Mouse (Mus musculus) limb, embryonic 14.5 days (tissue): ENCODE data around the gene Vwa5b1. TPM values are rescaled to one million over a fixed set of nuclear protein-coding genes. Genes with fewer than 3 reads are reported as not detected.

ENCODE experiments used
- ATAC-seq: fragments of 200-750 bp; cut with Nextera tagmentation; 2 replicates; pipeline ENCODE4 v1.8.0; 2017; ENCODE audit warnings: low read depth, moderate number of reproducible peaks, moderate TSS enrichment; ENCODE audit not compliant: low FRiP score
- DNase-seq: peaks from one replicate; pipeline ENCODE4 v3.0.0-alpha.2; 2015; ENCODE audit warnings: low spot score
- H3K27ac ChIP-seq: fragments of 300-500 bp; sonication (generic); replicated peaks from 2 replicates; pipeline ENCODE4 v1.5.1; 2014; ENCODE audit warnings: low read depth, mild to moderate bottlenecking, low read length, moderate library complexity, mixed read lengths
- H3K27me3 ChIP-seq: fragments of 300-500 bp; sonication (generic); 2 replicates; pipeline ENCODE4 v1.6.1; 2014; ENCODE audit warnings: low read length, mixed read lengths; ENCODE audit not compliant: control insufficient read depth, insufficient read depth
- H3K36me3 ChIP-seq: fragments of 300-500 bp; sonication (generic); 2 replicates; pipeline ENCODE4 v1.6.1; 2014; ENCODE audit warnings: mild to moderate bottlenecking, low read length, moderate library complexity, mixed read lengths; ENCODE audit not compliant: control insufficient read depth, insufficient read depth
- H3K4me1 ChIP-seq: fragments of 300-500 bp; sonication (generic); 2 replicates; pipeline ENCODE4 v1.6.1; 2014; ENCODE audit warnings: antibody characterized with exemption, low read length, mixed read lengths; ENCODE audit not compliant: control insufficient read depth, insufficient read depth
- H3K4me2 ChIP-seq: fragments of 300-500 bp; sonication (generic); replicated peaks from 2 replicates; pipeline ENCODE4 v1.6.1; 2014; ENCODE audit warnings: low read depth, mild to moderate bottlenecking, low read length, moderate library complexity; ENCODE audit not compliant: severe bottlenecking
- H3K4me3 ChIP-seq: fragments of 300-500 bp; sonication (generic); replicated peaks from 2 replicates; pipeline ENCODE4 v1.5.1; 2014; ENCODE audit warnings: low read length
- H3K9ac ChIP-seq: fragments of 300-500 bp; sonication (generic); 2 replicates; pipeline ENCODE4 v1.6.1; 2014; ENCODE audit warnings: mild to moderate bottlenecking, low read depth, low read length, moderate library complexity; ENCODE audit not compliant: severe bottlenecking
- H3K9me3 ChIP-seq: fragments of 300-500 bp; sonication (generic); 2 replicates; pipeline ENCODE4 v1.6.1; 2016; ENCODE audit warnings: low read length; ENCODE audit not compliant: control insufficient read depth
- POLR2A ChIP-seq: fragments of 200-500 bp; IDR thresholded peaks from 2 replicates; pipeline ENCODE4 v1.8.0; 2012; ENCODE audit warnings: inconsistent platforms, mild to moderate bottlenecking, moderate library complexity, borderline replicate concordance; ENCODE audit not compliant: insufficient read depth, insufficient read length; ENCODE audit errors: extremely low read depth
- WGBS: fragments of 180-500 bp; shearing (Covaris S2); extraction: QIAGEN DNeasy Blood & Tissue Kit; methylation state at CpG from one replicate; pipeline ENCODE4 v1.1.7; 2014; 5-methylcytosine and 5-hydroxymethylcytosine counted together
- polyA plus RNA-seq, 2 experiments: library from polyadenylated mRNA; depleted of rRNA in 1 of 2; stranded (reverse) in 1 of 2; unstranded in 1 of 2; fragments of >200 nt; fragmentation: Nextera tagmentation in 1 of 2; extraction: Ambion mirVana in 1 of 2; gene quantifications; 2 replicates each; pipeline versions ENCODE4 v1.2.1 to v1.2.3; 2012 to 2014

Vwa5b1 gene
- polyA plus RNA-seq, 2 experiments, result 0.03 to 0.04 TPM

GRCm38 (mm10) chr4:138525684-138526083, 110.0 kb downstream of the Vwa5b1 start:
- TF ChIP-seq POLR2A, result no peak

GRCm38 (mm10) chr4:138524769-138525168, 110.9 kb downstream of the Vwa5b1 start:
- WGBS, result 75% methylated on average over 9 of the region's 9 CpGs
- no peak overlapping the region for H3K4me3 ChIP-seq
- H3K9ac ChIP-seq, result no peak overlapping the region
- no peaks in the 10 kb centered on the region for H3K36me3 ChIP-seq
- TF ChIP-seq POLR2A, result no peak
- no peak overlapping the region for H3K27ac ChIP-seq
- ATAC-seq (no peak), DNase-seq (no peak)
- H3K4me1 ChIP-seq, result no peaks in the 10 kb centered on the region
- no peak overlapping the region for H3K4me2 ChIP-seq
- no peaks in the 10 kb centered on the region for H3K27me3 ChIP-seq
- no peaks in the 10 kb centered on the region for H3K9me3 ChIP-seq

More at GRCm38 (mm10) chr4:138525684-138526083, 110.0 kb downstream of the Vwa5b1 start:
- no peak overlapping the region for H3K9ac ChIP-seq
- H3K36me3 ChIP-seq, result no peaks in the 10 kb centered on the region
- no peaks in the 10 kb centered on the region for H3K9me3 ChIP-seq
- H3K27ac ChIP-seq, result no peak overlapping the region
- no peaks in the 10 kb centered on the region for H3K27me3 ChIP-seq
- WGBS, result 87% methylated on average over 4 of the region's 4 CpGs
- ATAC-seq (no peak), DNase-seq (no peak)
- H3K4me1 ChIP-seq, result no peaks in the 10 kb centered on the region
- H3K4me3 ChIP-seq, result no peak overlapping the region
- no peak overlapping the region for H3K4me2 ChIP-seq

- no peaks in the 10 kb centered on the region for H3K9me3 ChIP-seq
- no peaks in the 10 kb centered on the region for H3K36me3 ChIP-seq
- H3K4me3 ChIP-seq, result no peak overlapping the region
- H3K4me2 ChIP-seq, result no peak overlapping the region
- H3K27ac ChIP-seq, result no peak overlapping the region
- no peaks in the 10 kb centered on the region for H3K27me3 ChIP-seq
- H3K4me1 ChIP-seq, result no peaks in the 10 kb centered on the region
- ATAC-seq, result no peak
- 27% methylated on average over 7 of the region's 7 CpGs for WGBS
- no peak overlapping the region for H3K9ac ChIP-seq
- DNase-seq, result no peak
- TF ChIP-seq POLR2A, result no peak
Measured at GRCm38 (mm10) chr4:138523775-138524174, 111.9 kb downstream of the Vwa5b1 start.

- ATAC-seq (no peak), DNase-seq (no peak)
- Histone ChIP-seq H3K27me3 (no peaks in the 10 kb centered on the region), H3K9ac (no peak overlapping the region), H3K27ac (no peak overlapping the region), H3K4me1 (no peaks in the 10 kb centered on the region), H3K4me2 (no peak overlapping the region), H3K4me3 (no peak overlapping the region), H3K36me3 (no peaks in the 10 kb centered on the region), H3K9me3 (no peaks in the 10 kb centered on the region)
- 22% methylated on average over 7 of the region's 7 CpGs for WGBS
- TF ChIP-seq POLR2A, result no peak
Measured at GRCm38 (mm10) chr4:138522296-138522695, 113.4 kb downstream of the Vwa5b1 start.

GRCm38 (mm10) chr4:138517153-138517789, 118.4 kb downstream of the Vwa5b1 start:
- no peak for TF ChIP-seq POLR2A
- Histone ChIP-seq H3K4me1 (no peaks in the 10 kb centered on the region), H3K27me3 (no peaks in the 10 kb centered on the region), H3K36me3 (no peaks in the 10 kb centered on the region), H3K9ac (no peak overlapping the region), H3K4me3 (no peak overlapping the region), H3K27ac (no peak overlapping the region), H3K9me3 (no peaks in the 10 kb centered on the region), H3K4me2 (no peak overlapping the region)
- 51% methylated on average over 9 of the region's 9 CpGs for WGBS
- ATAC-seq, result no peak
- DNase-seq, result no peak

GRCm38 (mm10) chr4:138516448-138516847, 119.2 kb downstream of the Vwa5b1 start:
- H3K27ac ChIP-seq, result no peak overlapping the region
- no peak for TF ChIP-seq POLR2A
- ATAC-seq, result no peak

More at GRCm38 (mm10) chr4:138516448-138516847, 119.2 kb downstream of the Vwa5b1 start:
- Histone ChIP-seq H3K36me3 (no peaks in the 10 kb centered on the region), H3K4me2 (no peak overlapping the region), H3K4me1 (no peaks in the 10 kb centered on the region), H3K9ac (no peak overlapping the region), H3K27me3 (no peaks in the 10 kb centered on the region), H3K4me3 (no peak overlapping the region), H3K9me3 (no peaks in the 10 kb centered on the region)
- no peak for DNase-seq
- WGBS, result 70% methylated on average over 3 of the region's 3 CpGs

Other genes starting within 250 kb of the Vwa5b1 start
- 0.03 TPM in 1 of 2 replicates, not detected in the other for gene Fam43b, start 239.4 kb downstream of the Vwa5b1 start, polyA plus RNA-seq (2012; rRNA removed)
- gene Fam43b, start 239.4 kb downstream of the Vwa5b1 start, polyA plus RNA-seq (2014; fragmentation: Nextera tagmentation; extraction: Ambion mirVana), result 0.07 TPM in 1 of 2 replicates, not detected in the other
- 13.8 and 14.2 TPM in 2 replicates for gene Mul1, start 201.2 kb downstream of the Vwa5b1 start, polyA plus RNA-seq (2012; rRNA removed)
- gene Mul1, start 201.2 kb downstream of the Vwa5b1 start, polyA plus RNA-seq (2014; fragmentation: Nextera tagmentation; extraction: Ambion mirVana), result 17.1 and 18.4 TPM in 2 replicates
- gene Camk2n1, start 181.6 kb downstream of the Vwa5b1 start, polyA plus RNA-seq (2012; rRNA removed), result 7.8 and 9.0 TPM in 2 replicates
- gene Camk2n1, start 181.6 kb downstream of the Vwa5b1 start, polyA plus RNA-seq (2014; fragmentation: Nextera tagmentation; extraction: Ambion mirVana), result 2.1 and 2.9 TPM in 2 replicates
- gene Pla2g2c, start 88.9 kb upstream of the Vwa5b1 start, polyA plus RNA-seq (2012; rRNA removed), result 0.12 and 0.26 TPM in 2 replicates
- gene Pla2g2c, start 88.9 kb upstream of the Vwa5b1 start, polyA plus RNA-seq (2014; fragmentation: Nextera tagmentation; extraction: Ambion mirVana), result 0.12 and 0.28 TPM in 2 replicates
- gene Ubxn10, start 101.3 kb upstream of the Vwa5b1 start, polyA plus RNA-seq (2012; rRNA removed), result 0.88 and 1.1 TPM in 2 replicates
- 0.73 and 1.0 TPM in 2 replicates for gene Ubxn10, start 101.3 kb upstream of the Vwa5b1 start, polyA plus RNA-seq (2014; fragmentation: Nextera tagmentation; extraction: Ambion mirVana)
- 9.7 and 11.9 TPM in 2 replicates for gene Pla2g2f, start 121.7 kb upstream of the Vwa5b1 start, polyA plus RNA-seq (2012; rRNA removed)
- 9.6 and 15.7 TPM in 2 replicates for gene Pla2g2f, start 121.7 kb upstream of the Vwa5b1 start, polyA plus RNA-seq (2014; fragmentation: Nextera tagmentation; extraction: Ambion mirVana)
- gene Pla2g2d, start 139.9 kb upstream of the Vwa5b1 start, polyA plus RNA-seq (2012; rRNA removed), result 0.06 and 0.15 TPM in 2 replicates
- gene Pla2g2d, start 139.9 kb upstream of the Vwa5b1 start, polyA plus RNA-seq (2014; fragmentation: Nextera tagmentation; extraction: Ambion mirVana), result 0.10 and 0.55 TPM in 2 replicates
- 1.3 and 1.7 TPM in 2 replicates for gene Pla2g5, start 227.6 kb upstream of the Vwa5b1 start, polyA plus RNA-seq (2012; rRNA removed)
- 0.62 and 0.73 TPM in 2 replicates for gene Pla2g5, start 227.6 kb upstream of the Vwa5b1 start, polyA plus RNA-seq (2014; fragmentation: Nextera tagmentation; extraction: Ambion mirVana)
- gene Gm13030, start 238.1 kb upstream of the Vwa5b1 start, polyA plus RNA-seq (2012; rRNA removed), result not detected in 2 replicates
- gene Gm13030, start 238.1 kb upstream of the Vwa5b1 start, polyA plus RNA-seq (2014; fragmentation: Nextera tagmentation; extraction: Ambion mirVana), result not detected in 2 replicates
- gene Pla2g2e, start 242.1 kb upstream of the Vwa5b1 start, polyA plus RNA-seq (2012; rRNA removed), result 0.09 TPM in 1 of 2 replicates, not detected in the other
- gene Pla2g2e, start 242.1 kb upstream of the Vwa5b1 start, polyA plus RNA-seq (2014; fragmentation: Nextera tagmentation; extraction: Ambion mirVana), result not detected in 2 replicates